Mouse (Mus musculus): ENCODE data around the gene Bcap29.
"Not testable (repeated sequence)": the region's sequence is repeated elsewhere in the genome, so short reads cannot be mapped to it uniquely, and the experiment has no call there.

The Bcap29 gene

DNA sequence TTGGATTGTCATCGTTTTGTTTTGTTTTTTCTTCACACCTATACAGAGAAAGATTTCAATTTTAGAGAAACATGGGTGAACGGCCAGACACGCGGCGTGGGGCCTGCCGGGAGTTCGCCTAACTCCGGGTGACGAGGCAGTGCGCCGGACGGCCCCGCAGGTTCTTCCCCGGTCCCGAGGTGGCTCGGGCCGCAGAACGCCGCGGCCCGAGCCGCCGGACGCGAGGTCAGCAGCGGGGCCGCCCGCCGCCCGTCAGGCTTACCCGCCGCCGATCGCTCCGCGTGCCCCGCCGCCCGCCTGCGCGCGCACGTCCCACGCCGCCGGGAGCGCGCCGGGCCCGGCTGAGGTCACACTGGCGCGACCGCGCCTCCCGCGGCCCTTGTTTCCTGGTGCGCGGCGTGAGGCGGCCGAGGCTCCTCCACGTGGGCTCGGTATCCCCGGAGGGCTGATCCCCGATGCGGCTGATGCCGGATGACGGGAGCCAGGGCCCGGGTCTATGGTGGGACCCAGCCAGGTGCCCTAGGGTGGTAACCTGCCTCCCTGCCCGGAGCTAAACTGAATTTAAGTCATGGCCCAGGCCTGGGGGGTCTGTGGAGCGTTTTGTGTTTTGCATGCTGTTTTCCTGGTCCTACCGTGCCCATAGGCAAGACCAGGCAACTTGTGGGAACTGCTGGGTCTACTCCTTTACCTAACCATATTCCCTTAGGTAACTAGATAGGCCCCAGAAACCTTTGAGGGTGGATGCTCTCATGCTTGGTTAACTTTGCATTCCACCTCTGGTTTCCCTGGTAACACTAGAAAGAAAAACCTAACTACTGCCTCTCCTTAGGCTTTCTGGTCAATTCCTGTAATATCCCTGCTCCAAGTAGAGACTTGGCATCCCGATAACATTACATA is at the start of gene Bcap29:
Bcap29 (minus strand) TSS at position 316 of the 897 bp plus-strand sequence.
- DNase-seq, result peak; percentile 64 to 79

DNA sequence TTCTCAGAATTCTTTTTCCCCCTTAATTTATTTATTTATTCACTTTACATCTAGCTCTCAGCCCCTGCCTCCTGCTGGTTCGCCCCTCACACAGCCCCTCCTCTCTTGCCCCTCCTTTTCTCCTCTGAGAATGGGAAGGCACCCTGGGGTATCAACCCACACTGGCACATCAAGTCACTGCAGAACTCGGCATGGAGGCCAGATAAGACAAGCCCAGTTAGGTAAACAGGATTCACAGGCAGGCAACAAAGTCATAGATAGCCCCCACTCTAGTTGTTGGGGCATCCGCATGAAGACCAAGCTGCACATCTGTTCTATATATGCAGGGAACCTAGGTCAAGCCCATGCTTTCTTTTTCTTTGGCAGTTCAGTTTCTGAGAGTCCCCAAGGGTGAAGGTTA is 32.7 kb upstream of the Bcap29 start:
- no peak for DNase-seq

DNA sequence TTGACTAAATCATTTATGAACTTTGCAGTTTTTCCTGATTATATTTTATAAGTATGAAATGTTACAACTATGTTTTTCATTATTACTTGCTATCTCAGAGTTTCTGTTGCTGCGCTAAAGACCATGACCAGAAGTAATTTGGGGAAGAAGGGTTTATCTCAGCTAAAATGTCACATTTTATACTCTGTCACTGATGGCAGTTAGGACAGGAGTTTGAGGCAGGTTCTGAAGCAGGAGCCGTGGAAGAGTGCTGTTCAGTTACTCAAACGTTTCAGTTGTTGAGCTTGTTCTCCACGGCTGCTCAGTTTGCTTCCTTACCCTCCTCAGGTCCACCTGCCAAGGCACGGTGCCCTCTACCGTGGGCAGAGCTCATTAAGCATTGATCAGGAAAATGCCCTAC is 31.5 kb upstream of the Bcap29 start:
- no peak for DNase-seq

DNA sequence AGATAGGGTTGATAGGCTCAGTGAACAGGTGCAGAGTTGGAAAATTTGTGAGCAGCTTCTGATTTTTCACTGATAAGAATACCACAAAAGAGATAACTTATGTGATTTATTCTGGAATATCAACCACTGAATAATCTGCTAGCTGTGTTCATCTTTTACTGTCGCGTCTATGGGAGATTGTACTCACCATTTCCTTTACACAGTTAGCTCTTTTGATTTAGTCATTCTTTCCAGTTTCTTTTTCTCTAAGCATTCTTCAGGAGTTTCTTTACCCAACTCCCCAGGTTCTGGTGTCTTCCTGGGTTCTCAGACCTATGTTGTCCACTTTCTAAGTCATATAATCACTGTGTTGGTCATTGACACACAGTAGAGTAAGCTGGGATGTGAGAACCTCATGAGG is 22.4 kb upstream of the Bcap29 start:
- no peak for DNase-seq

DNA sequence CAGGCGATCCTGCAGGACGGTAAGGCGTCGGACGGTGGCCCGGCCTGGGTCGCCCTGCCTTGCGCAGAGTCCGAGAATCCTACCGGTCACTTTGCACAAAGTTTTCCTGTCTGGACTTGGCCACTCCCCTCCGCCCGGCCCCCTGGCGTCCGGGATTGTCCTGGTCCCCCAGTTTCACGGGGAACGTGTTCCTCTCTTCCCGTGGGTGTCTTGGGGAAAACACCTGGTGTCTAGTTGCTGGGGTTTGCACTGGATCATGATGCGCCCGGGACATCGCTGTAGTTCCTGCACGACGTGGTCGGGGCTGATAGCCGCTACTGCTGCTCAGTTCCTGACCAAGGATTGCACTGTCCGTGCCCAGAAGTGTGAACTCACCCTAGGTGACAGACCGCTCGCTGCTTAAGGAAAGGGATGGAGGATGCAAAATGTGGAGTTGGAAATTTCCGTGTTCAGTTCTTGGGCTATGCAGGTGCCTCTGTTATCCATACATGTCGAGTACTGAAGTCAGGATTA is 20.6 kb upstream of the Bcap29 start:
- DNase-seq, result no peak

DNA sequence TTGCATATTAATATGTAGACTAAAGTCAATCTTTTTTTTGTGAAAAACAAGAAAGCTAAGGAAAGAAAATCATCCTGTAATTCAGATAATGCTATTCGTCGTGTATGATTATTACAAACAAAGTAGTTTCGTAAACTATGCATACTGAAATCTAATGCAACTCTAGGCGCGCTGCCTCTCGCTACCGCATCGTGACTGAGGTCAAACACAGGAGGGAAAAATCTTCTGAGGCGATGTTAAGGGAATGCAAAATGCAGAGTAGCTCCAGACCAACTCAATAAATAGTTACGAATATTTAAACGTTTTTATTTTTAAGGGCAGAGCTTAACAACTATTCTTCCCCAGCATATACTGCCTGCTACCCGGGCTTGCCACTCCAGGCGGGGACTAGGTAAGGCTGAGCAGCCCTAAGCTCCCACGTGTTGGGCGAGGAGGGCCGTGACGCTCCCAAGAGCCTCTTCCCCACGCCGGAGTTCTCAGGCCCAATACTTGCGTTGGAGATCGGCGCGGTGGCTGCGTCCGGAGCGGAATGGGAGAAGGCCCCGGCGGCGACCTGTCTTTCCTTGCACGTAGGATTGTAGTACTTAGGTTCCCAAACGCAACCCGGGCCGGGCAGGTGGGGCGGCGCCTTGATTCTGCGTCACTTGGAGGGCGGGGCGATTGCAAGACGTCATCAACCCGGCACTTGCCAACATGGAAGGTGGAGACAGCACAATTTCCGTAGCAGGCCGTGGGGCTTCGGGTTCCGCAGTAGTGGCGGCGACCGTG is 19.9 kb upstream of the Bcap29 start, which contains the start of the genes Dus4l and Cog5:
Dus4l (minus strand) TSS at position 630 of the 768 bp plus-strand sequence.
Cog5 (plus strand) TSS at position 673 of the 768 bp plus-strand sequence.
- DNase-seq, result peak; percentile 93 to 99

DNA sequence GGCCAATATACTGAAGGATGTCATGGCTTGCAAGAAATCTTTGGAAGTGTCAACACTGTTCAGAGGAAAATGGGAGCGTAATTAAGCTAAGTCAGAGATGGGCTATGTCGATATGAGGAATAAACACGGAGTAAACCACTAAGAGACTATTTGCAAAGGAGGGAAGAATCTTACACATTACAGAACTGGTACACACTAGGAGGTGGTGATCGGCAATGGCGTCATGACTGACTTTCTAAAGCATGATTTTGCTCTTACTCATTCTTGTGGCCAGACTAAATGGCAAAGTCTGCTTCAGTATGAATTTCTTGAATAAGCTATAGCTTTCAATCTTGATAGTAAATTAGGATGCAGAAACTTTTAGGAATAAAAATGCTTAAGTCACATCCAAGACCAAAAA is 19.2 kb upstream of the Bcap29 start:
- DNase-seq, result no peak

DNA sequence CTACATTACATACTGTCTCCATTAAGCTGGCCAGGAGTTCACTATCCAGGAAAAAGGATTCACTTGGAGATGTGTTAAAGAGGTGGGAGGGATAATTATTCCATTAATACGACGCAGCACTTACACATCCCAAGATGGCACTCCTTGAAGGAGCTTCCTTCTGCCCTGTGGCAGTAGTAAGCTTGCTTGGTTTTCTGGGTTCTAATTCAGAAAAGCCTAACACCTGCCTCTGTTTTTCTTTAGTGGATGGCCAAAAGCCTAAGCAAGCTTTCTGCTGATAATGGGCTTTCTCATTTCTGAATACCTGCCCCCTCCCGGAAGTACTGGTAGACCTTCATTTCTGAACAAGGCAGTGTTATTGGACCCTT is 766 bp upstream of the Bcap29 start:
- no peak for DNase-seq

DNA sequence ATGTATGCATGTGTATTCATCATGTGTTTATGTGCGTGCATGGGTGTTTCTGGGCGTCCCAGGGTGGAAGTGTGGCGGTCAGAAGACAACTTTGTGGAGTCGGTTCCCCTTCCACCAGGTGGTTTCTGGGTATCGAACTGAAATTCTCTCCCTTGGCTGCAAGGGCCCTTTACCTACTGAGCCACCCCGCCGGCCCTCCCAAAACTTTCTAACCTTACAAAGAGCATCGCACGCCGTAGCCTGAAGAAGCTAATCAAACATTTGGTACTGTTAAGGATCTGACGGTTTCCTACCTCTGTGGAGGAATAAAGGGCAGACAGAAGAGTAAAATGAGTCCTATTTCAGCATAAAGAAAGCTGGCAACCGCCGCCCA is 502 bp downstream of the Bcap29 start:
- DNase-seq, result peak; percentile 5 to 34

DNA sequence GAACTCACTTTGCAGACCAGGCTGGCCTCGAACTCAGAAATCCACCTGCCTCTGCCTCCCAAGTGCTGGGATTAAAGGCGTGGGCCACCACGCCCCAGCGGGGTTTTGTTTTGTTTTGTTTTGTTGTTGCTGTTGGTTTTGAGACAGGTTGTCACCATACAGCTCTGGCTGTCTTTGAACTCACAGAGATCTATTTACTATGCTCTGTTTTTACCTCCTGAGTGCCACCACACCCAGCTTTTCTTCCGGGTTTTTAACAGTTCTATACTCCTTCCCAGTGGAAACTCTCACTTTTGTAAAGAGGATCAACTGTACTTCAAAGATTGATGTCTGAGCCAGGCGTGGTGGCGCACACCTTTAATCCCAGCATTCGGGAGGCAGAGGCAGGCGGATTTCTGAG is 6.1 kb downstream of the Bcap29 start:
- not testable (repeated sequence) for DNase-seq

DNA sequence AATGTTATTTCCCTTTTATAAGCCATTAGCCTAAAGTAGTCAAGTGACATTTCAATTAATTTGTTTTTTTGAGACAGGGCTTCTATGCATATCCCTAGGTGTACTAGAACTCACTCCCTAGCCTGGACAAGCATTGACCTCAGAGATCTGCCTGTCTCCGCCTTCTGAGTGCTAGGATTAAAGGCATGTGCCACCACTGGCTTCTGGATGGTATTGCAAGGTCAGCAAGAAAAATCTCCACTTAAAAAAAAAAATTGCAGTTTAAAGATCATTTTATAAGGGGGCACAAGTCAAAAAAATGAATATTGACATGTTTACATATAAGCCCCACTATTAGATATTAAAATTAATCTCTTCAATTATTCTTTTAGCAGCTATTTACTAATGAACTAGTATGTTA is 9.4 kb downstream of the Bcap29 start:
- DNase-seq, result no peak

DNA sequence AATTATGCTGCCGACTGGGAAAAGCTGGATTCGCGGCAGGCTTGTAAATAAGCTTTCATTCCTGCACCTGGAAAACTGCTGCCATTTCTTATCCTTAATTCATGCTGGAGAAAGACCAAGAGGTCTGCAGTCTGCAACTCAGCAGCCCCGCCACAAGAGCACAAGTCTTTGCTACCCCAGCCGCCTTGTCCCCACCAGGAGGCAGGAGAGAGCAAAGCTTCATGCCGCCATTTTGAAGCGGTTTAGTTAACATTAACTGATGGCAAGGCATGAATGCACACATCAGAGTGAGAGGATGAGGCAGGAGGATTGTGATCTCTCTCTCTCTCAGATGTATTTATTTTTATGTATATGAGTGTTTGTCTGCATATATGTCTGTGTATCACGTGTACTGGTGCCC is 14.4 kb downstream of the Bcap29 start:
- DNase-seq, result no peak

DNA sequence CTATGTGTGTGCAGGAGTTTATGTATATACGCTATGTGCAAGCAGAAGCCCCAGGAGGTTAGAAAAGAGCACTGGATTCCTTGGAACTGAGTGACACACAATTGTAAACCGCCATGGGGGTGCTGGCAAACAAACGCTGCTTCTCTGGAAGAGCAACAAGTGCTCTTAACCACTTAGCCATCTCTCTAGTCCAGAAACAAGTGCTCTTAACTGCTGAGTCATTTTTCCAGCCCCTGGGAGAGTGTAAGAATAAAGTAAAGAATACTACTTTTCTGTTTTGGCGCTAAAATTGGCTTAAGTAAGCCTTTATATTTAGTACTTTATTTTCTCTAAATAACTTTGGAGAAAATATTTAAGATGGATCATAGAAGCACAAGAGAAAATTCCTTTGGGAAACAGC is 21.1 kb downstream of the Bcap29 start:
- no peak for DNase-seq

DNA sequence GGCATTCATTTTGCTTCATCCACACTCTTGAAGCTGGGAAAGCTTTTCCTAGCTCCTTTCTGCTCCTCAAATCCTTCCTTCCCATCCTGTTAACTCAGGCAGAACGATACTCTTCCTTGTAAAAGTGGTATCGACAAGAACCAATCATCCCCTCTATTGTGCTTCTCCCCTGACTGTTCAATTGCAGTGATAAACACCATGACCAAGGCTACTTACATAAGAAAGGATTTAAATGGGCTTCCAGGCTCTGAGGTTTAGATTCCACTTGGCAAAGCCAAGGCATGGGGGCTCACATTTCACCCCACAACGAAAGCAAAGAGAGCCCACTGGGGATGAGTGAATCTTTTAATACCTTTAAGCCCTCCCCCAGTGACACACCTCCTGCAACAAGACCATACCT is 26.3 kb downstream of the Bcap29 start:
- DNase-seq, result no peak

DNA sequence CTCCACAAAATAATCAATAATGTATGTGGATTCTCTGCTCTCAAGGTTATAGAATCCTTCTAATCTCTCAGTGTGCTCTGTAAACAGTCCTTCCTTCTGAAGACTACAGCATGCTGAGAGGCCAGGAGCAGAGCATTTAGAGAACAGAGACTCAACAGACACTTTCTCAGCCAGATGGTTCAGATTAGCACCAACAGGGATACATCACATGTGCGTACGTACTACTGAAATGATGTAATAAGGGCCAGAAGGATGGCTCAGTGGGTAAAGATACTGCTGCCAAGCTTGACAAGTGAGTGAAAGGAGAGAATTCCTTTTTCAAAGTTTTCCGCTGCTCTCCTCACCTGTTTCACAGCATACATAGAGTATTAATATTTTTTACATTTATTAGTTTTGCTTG is 29.6 kb downstream of the Bcap29 start:
- no peak for DNase-seq

DNA sequence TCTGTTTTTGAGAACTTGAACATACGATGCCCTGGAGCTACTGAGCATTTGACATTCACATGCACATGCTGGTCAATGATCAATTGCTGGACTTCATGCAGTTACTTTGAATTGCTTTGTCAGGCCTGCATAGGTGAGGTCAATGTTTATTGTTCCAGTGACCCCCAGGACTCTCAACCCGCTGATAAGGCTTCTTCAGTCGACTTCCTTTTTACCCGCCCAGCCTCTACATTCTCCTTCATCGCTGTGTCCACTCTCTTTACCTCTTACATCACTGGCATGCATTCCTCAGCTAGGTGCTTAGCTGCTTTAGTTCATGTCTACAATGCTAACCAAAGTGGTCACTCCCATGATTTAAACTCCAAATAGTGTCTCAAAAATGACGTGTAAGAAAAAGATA is 30.9 kb downstream of the Bcap29 start:
- DNase-seq, result no peak

DNA sequence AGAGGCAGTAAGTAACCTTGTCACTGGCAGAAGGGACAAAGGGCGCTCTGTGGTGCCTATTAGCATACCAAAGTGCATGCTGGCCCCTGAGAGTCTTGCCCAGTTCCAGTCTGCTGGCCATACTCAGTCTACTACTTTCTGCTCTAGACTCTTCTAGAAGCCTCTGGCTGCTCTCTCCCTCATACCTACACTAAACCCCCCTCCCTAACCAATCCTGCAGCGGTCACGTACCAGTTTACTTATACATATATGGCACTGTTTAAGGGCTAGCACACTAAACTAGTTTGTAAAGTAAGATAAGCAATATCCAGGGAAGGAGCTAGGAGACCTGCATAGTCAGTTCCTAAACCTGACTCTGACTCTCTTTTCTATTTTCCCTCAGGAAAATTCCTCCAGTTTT is 40.2 kb downstream of the Bcap29 start:
- DNase-seq, result no peak

DNA sequence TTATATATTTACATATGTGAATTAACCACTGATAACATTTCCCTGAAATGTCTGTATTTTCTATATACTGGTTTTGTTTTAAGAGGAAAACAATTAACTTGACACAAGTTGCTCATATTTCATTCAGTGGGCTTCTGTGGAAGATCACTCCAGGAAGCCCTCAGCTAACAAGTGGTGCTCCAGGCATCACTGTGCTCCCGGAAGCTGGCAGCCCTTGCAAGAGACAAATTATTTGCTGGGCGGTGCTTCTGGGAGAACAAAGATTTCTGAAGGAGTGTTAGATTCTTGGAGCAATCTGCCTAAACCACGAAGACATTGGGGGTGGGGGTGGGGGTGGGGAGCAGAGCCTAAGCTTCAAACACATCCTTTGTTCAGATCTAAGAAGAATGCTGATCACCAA is 42.4 kb downstream of the Bcap29 start:
- DNase-seq, result no peak

DNA sequence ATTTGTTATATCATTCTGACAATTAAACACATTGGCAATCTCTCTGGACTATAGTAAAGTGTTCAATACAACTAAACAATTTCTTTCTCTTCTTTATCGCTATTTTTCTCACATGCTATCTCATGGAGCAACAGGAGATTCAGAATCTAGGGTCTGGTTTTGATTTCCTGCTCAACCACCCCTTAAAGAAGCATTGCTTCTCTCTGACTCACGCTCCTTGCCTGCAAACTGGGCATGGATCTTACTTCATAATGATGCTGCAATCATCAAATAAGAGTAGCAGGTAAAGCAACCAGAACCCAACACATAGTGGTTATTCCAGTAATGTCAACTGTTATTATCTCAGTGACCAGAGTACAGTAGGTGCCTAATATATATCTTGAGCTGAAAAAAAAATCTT is 50.7 kb downstream of the Bcap29 start:
- no peak for DNase-seq

DNA sequence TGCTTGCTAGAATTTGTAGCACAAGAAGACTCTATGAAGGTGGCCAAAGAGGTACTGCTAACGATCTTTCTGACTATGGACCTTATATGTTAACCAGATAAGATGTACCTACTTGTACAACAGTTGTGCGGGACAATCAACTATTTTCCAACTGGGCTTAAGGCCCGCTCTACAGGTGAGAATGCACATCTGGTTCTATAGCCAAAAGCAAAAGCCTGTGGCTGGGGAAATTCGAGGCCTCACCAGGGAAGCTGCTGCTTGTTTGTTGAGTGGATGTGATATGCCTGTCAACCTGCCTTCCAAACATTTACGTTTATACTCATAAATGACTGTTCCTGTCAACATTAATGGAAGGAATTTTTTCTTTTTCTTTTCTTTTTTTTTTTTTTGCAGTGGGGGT is 52.4 kb downstream of the Bcap29 start:
- DNase-seq, result no peak

DNA sequence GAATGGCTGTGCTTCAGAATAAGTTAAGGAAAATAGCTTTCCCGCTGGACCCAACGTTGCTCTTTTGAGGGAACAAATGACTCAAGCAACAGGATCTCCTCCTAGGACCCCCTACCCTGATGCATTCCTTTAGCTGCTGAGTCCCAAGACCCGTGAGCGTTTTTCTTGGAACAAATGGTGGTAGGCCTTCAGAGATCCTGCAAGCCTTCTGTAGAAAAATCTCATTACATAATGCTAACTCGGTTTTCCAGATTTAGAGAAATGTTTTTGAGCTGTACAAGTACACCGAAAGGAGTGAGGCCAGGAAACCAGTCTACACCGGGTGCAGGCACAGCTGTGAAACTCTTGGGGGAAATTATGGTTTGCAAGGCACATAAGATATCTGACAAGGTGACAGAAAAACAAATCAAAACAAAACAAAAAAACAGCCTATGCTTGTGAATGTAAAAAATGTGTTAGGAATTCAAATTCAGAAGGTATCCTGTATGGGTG is 53.1 kb downstream of the Bcap29 start:
- DNase-seq, result no peak

DNA sequence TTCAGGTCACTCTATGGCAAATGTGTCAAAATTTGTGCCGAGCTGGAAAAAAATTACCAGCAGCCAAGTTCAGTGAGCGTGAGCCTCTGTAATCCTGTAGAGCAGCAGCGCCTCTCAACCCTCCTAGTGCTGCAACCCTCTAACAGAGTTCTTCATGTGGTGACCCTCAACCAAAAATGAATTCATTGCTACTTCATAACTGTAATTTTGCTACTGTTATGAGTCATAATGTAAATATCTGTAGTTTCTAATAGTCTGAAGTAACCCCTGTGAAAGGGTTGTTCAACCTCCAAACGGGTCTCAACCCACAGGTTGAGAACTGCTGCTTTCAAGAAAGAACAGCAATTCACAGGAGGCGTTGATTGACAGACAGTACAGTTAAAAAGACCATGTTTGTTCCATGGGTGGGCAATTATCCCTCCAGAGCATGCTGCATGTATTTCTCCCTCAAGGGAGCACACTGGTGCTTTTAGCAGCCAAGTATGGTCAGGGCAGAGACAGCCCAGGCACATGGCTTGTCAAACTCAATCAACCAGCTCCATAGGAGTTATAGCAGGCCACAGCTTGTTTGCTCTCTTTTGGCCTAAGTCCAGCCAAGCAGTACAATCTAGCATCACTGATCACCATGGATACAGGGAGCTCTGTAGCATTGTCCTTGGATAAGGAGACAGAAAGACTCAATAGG is 53.7 kb downstream of the Bcap29 start:
- no peak for DNase-seq
